Comparison of ENCODE assay signal across 9 mouse cellular contexts in genomic region chr15:88854119-88854968, GRCm38 (mm10). TPM values are rescaled to one million over a fixed set of nuclear protein-coding genes. Genes with fewer than 3 reads are reported as not detected.
DNase-seq lines count a peak whose midpoint lies in the region; ATAC-seq and TF ChIP-seq lines count a peak whose summit lies in the region.
"Had no signal": no experiment of that assay in that cellular context is flagged by ENCODE, and none has a peak within 500 bp of the region (broad histone marks: within the 10 kb centered on the region; RNA-seq: fewer than 3 reads in every experiment).

No protein-coding gene starts in this region.

- no peaks in the 10 kb centered on the region for H3K36me3 ChIP-seq in lung, embryonic 14.5 days (ENCODE audit: insufficient read depth)
- no peaks in the 10 kb centered on the region for H3K36me3 ChIP-seq in heart, postnatal 0 days (replicated peaks; ENCODE audit: control insufficient read depth, insufficient read depth, low read length)
- no peaks in the 10 kb centered on the region for H3K36me3 ChIP-seq in limb, embryonic 14.5 days (ENCODE audit: control insufficient read depth, insufficient read depth, low read length)
- H3K36me3 ChIP-seq: neural tube, embryonic 13.5 days had no signal

- H3K9me3 ChIP-seq in lung, embryonic 14.5 days (ENCODE audit: low read depth, low read length) = no peaks in the 10 kb centered on the region
- H3K9me3 ChIP-seq in heart, postnatal 0 days (replicated peaks; ENCODE audit: control insufficient read depth, low read length) = no peaks in the 10 kb centered on the region
- H3K9me3 ChIP-seq in limb, embryonic 14.5 days (ENCODE audit: control insufficient read depth, low read length) = no peaks in the 10 kb centered on the region
- H3K9me3 ChIP-seq: neural tube, embryonic 13.5 days had no signal

- 0 out of 2 replicates have a peak overlapping the region, but pooled peaks have one; percentile 7 for H3K4me2 ChIP-seq in lung, embryonic 14.5 days
- no peak overlapping the region for H3K4me2 ChIP-seq in heart, postnatal 0 days (ENCODE audit: low read depth, low read length)
- H3K4me2 ChIP-seq in limb, embryonic 14.5 days (replicated peaks; ENCODE audit: low read depth, low read length, severe bottlenecking) = no peak overlapping the region
- H3K4me2 ChIP-seq: neural tube, embryonic 13.5 days had no signal

- H3K27ac ChIP-seq in lung, embryonic 14.5 days (ENCODE audit: low read depth) = peak overlapping the region; percentile 65; the same call in 1 of the 2 replicates
- H3K27ac ChIP-seq in heart, postnatal 0 days (ENCODE audit: low read depth) = peak overlapping the region; percentile 74
- H3K27ac ChIP-seq in limb, embryonic 14.5 days (replicated peaks; ENCODE audit: low read depth, low read length) = peak overlapping the region; percentile 26; the same call in 1 of the 2 replicates
- H3K27ac ChIP-seq: neural tube, embryonic 13.5 days had no signal

- ATAC-seq in lung, embryonic 14.5 days (ENCODE audit: insufficient read depth) = peak; percentile 25; the same call in 1 of the 2 replicates
- peak; percentile 40 for ATAC-seq in heart, postnatal 0 days (ENCODE audit: insufficient read depth, low read depth)
- ATAC-seq in limb, embryonic 14.5 days (ENCODE audit: low FRiP score, low read depth) = peak; percentile 48

- TF ChIP-seq POLR2A in lung, adult 2 months (IDR thresholded peaks at IDR 0.05; ENCODE audit: borderline replicate concordance, extremely low read depth, low read depth, low read length) = no peak
- no peak for TF ChIP-seq POLR2A in limb, embryonic 14.5 days (IDR thresholded peaks at IDR 0.05; ENCODE audit: borderline replicate concordance, extremely low read depth, insufficient read depth, insufficient read length)

- 35% methylated on average over 6 of the region's 6 CpGs for WGBS in lung, embryonic 14.5 days
- 43% methylated on average over 6 of the region's 6 CpGs for WGBS in lung, adult 2 months
- WGBS in heart, postnatal 0 days = 27% methylated on average over 6 of the region's 6 CpGs
- WGBS in limb, embryonic 14.5 days = 53% methylated on average over 5 of the region's 6 CpGs

- DNase-seq in adrenal gland, adult 2 months = peak; percentile 48
- no peak for DNase-seq in adrenal gland, adult 8-10 months
- DNase-seq in lung, embryonic 14.5 days = peak; percentile 62
- DNase-seq in lung, adult 2 months = no peak
- DNase-seq in heart, postnatal 0 days (ENCODE audit: low spot score) = peak; percentile 57
- no peak for DNase-seq in limb, embryonic 14.5 days (ENCODE audit: low spot score)
- no peak for DNase-seq in layer of hippocampus, postnatal 10 days (ENCODE audit: low spot score in 2 of 2)
- no peak for DNase-seq in retina, postnatal 1 day

- peaks cover 23% of the 10 kb centered on the region for H3K4me1 ChIP-seq in lung, embryonic 14.5 days (ENCODE audit: insufficient read depth)
- H3K4me1 ChIP-seq in lung, adult 2 months (ENCODE audit: control insufficient read depth, insufficient read depth, low read length) = peaks cover 29% of the 10 kb centered on the region
- peaks cover 44% of the 10 kb centered on the region for H3K4me1 ChIP-seq in heart, postnatal 0 days (ENCODE audit: control insufficient read depth, insufficient read depth)
- H3K4me1 ChIP-seq in limb, embryonic 14.5 days (ENCODE audit: control insufficient read depth, insufficient read depth, low read length) = peaks cover 17% of the 10 kb centered on the region

- no peak for TF ChIP-seq EP300 in heart, postnatal 0 days (IDR thresholded peaks at IDR 0.05; ENCODE audit: low read depth)

- no peaks in the 10 kb centered on the region for H3K27me3 ChIP-seq in lung, embryonic 14.5 days (ENCODE audit: insufficient read depth, low read length)
- no peaks in the 10 kb centered on the region for H3K27me3 ChIP-seq in heart, postnatal 0 days (ENCODE audit: control insufficient read depth, insufficient read depth, low read length)
- no peaks in the 10 kb centered on the region for H3K27me3 ChIP-seq in limb, embryonic 14.5 days (ENCODE audit: control insufficient read depth, insufficient read depth, low read length)
- H3K27me3 ChIP-seq: neural tube, embryonic 13.5 days had no signal

- no peak for TF ChIP-seq CTCF in lung, embryonic 14.5 days (IDR thresholded peaks at IDR 0.05; ENCODE audit: low read depth)
- no peak for TF ChIP-seq CTCF in lung, adult 2 months (IDR thresholded peaks at IDR 0.05; ENCODE audit: insufficient read depth, low read length)
- no peak for TF ChIP-seq CTCF in heart, postnatal 0 days (IDR thresholded peaks at IDR 0.05; ENCODE audit: low read depth)

- no peak overlapping the region for H3K4me3 ChIP-seq in lung, embryonic 14.5 days (ENCODE audit: low read depth, low read length)
- H3K4me3 ChIP-seq in lung, adult 2 months (replicated peaks; ENCODE audit: extremely low read depth, low read depth, low read length) = no peak overlapping the region
- H3K4me3 ChIP-seq in heart, postnatal 0 days (ENCODE audit: low read depth, low read length) = no peak overlapping the region
- H3K4me3 ChIP-seq in limb, embryonic 14.5 days (replicated peaks; ENCODE audit: low read length) = no peak overlapping the region
- H3K4me3 ChIP-seq: neural tube, embryonic 13.5 days had no signal

- H3K9ac ChIP-seq in lung, embryonic 14.5 days = no peak overlapping the region
- H3K9ac ChIP-seq in heart, postnatal 0 days (replicated peaks; ENCODE audit: low read depth, low read length) = no peak overlapping the region; the same call in 1 of the 2 replicates
- H3K9ac ChIP-seq in limb, embryonic 14.5 days (ENCODE audit: low read depth, low read length, severe bottlenecking) = no peak overlapping the region
- H3K9ac ChIP-seq: neural tube, embryonic 13.5 days had no signal

RNA-seq across cellular contexts. Expression of gene Pim3, which starts 7.6 kb away (rescaled TPM):
- total RNA-seq in adrenal gland, adult 2 months (2021) = 100 to 1,000 TPM in 1 of 2 experiments, 10 to 100 TPM in 1; 71.7 to 105 TPM
- polyA plus RNA-seq in adrenal gland, adult 2 months (2012; rRNA removed) = 156 and 157 TPM in 2 replicates
- total RNA-seq in adrenal gland, adult 8-10 months (2022) = 100 to 1,000 TPM in 1 of 4 experiments, 10 to 100 TPM in 3; 62.7 to 164 (median 75.8) TPM
- 48.6 TPM in 2 replicates for polyA plus RNA-seq in lung, embryonic 14.5 days (2014; fragmentation: Nextera tagmentation; extraction: Ambion mirVana)
- polyA plus RNA-seq in lung, adult 2 months (2012; rRNA removed) = 55.0 and 97.1 TPM in 2 replicates
- total RNA-seq in heart, postnatal 0 days (2014; rRNA removed; ENCODE audit: low replicate concordance) = 98.4 and 139 TPM in 2 replicates
- polyA plus RNA-seq in heart, postnatal 0 days (2015; fragmentation: Nextera tagmentation; extraction: Ambion mirVana) = 50.6 and 71.1 TPM in 2 replicates
- 15.2 and 20.6 TPM in 2 replicates for polyA plus RNA-seq in limb, embryonic 14.5 days (2012; rRNA removed)
- 38.1 and 47.8 TPM in 2 replicates for polyA plus RNA-seq in limb, embryonic 14.5 days (2014; fragmentation: Nextera tagmentation; extraction: Ambion mirVana)
- 10 to 100 TPM; 35.7 to 39.5 TPM for total RNA-seq in layer of hippocampus, postnatal 10 days (2021)

RNA-seq across cellular contexts. Expression of gene Creld2, which starts 34.9 kb away (rescaled TPM):
- 10 to 100 TPM; 44.8 to 45.6 TPM for total RNA-seq in adrenal gland, adult 2 months (2021)
- polyA plus RNA-seq in adrenal gland, adult 2 months (2012; rRNA removed) = 25.5 and 25.7 TPM in 2 replicates
- total RNA-seq in adrenal gland, adult 8-10 months (2022) = 10 to 100 TPM; 40.3 to 51.5 (median 49.2) TPM
- polyA plus RNA-seq in lung, embryonic 14.5 days (2014; fragmentation: Nextera tagmentation; extraction: Ambion mirVana) = 93.8 and 97.9 TPM in 2 replicates
- 34.1 and 37.5 TPM in 2 replicates for polyA plus RNA-seq in lung, adult 2 months (2012; rRNA removed)
- 23.3 and 24.0 TPM in 2 replicates for total RNA-seq in heart, postnatal 0 days (2014; rRNA removed; ENCODE audit: low replicate concordance)
- polyA plus RNA-seq in heart, postnatal 0 days (2015; fragmentation: Nextera tagmentation; extraction: Ambion mirVana) = 26.3 and 35.3 TPM in 2 replicates
- polyA plus RNA-seq in limb, embryonic 14.5 days (2012; rRNA removed) = 59.3 and 79.1 TPM in 2 replicates
- 74.9 and 85.9 TPM in 2 replicates for polyA plus RNA-seq in limb, embryonic 14.5 days (2014; fragmentation: Nextera tagmentation; extraction: Ambion mirVana)
- 10 to 100 TPM; 19.8 to 20.5 TPM for total RNA-seq in layer of hippocampus, postnatal 10 days (2021)

RNA-seq across cellular contexts. Expression of gene Alg12, which starts 35.2 kb away (rescaled TPM):
- total RNA-seq in adrenal gland, adult 2 months (2021) = 10 to 100 TPM; 15.2 to 19.2 TPM
- 20.4 and 21.2 TPM in 2 replicates for polyA plus RNA-seq in adrenal gland, adult 2 months (2012; rRNA removed)
- 10 to 100 TPM; 19.3 to 22.3 (median 20.3) TPM for total RNA-seq in adrenal gland, adult 8-10 months (2022)
- 13.3 and 15.0 TPM in 2 replicates for polyA plus RNA-seq in lung, embryonic 14.5 days (2014; fragmentation: Nextera tagmentation; extraction: Ambion mirVana)
- 16.4 and 16.7 TPM in 2 replicates for polyA plus RNA-seq in lung, adult 2 months (2012; rRNA removed)
- total RNA-seq in heart, postnatal 0 days (2014; rRNA removed; ENCODE audit: low replicate concordance) = 19.5 and 21.8 TPM in 2 replicates
- polyA plus RNA-seq in heart, postnatal 0 days (2015; fragmentation: Nextera tagmentation; extraction: Ambion mirVana) = 6.4 and 6.5 TPM in 2 replicates
- polyA plus RNA-seq in limb, embryonic 14.5 days (2012; rRNA removed) = 17.9 and 21.7 TPM in 2 replicates
- polyA plus RNA-seq in limb, embryonic 14.5 days (2014; fragmentation: Nextera tagmentation; extraction: Ambion mirVana) = 12.1 and 12.2 TPM in 2 replicates
- 10 to 100 TPM in 1 of 2 experiments, 1 to 10 TPM in 1; 9.8 to 10.3 TPM for total RNA-seq in layer of hippocampus, postnatal 10 days (2021)

Comparison
In these comparisons a context has a peak if more than half of its experiments do, and no peak if none do; other contexts are left out.
1. DNase-seq: peak in adrenal gland, adult 2 months (single experiment), lung, embryonic 14.5 days (single experiment) and heart, postnatal 0 days (single experiment); none in adrenal gland, adult 8-10 months (single experiment), lung, adult 2 months (single experiment), limb, embryonic 14.5 days (single experiment), layer of hippocampus, postnatal 10 days (0 of 2) and retina, postnatal 1 day (single experiment).
2. Peak in every context shown above with its lines, with median percentiles within 50 percentile points of each other: ATAC-seq and H3K27ac ChIP-seq.